Mouse (Mus musculus) megakaryocyte-erythroid progenitor cell, adult 5-6 weeks (primary cell): ENCODE results near the gene Vpreb1. TPM values are rescaled to one million over a fixed set of nuclear protein-coding genes. Genes with fewer than 3 reads are reported as not detected.
A peak's percentile ranks its signal among the peaks of the same experiment; 100 is the strongest.
"Not testable (repeated sequence)": the region's sequence is repeated elsewhere in the genome, so short reads cannot be mapped to it uniquely, and the experiment has no call there.

Source experiments
- ATAC-seq: replicated peaks from 2 replicates; pipeline ENCODE4 v1.8.0; 2016; ENCODE audit warnings: mild to moderate bottlenecking, inconsistent platforms; ENCODE audit not compliant: severe bottlenecking, poor library complexity, low FRiP score, low TSS enrichment
- total RNA-seq, 2 experiments: library from RNA; stranded (forward) in 1 of 2; stranded (reverse) in 1 of 2; fragments of 200-1000, 215-1000 nt in 1 of 2; fragments of >200 nt in 1 of 2; fragmentation: Nextera tagmentation in 1 of 2; gene quantifications; 2 replicates each; pipeline ENCODE4 v1.2.3; 2014 to 2017

Gene Vpreb1
- total RNA-seq, 2 experiments from 2014 or later, result 70.5 TPM; not detected in 1

DNA sequence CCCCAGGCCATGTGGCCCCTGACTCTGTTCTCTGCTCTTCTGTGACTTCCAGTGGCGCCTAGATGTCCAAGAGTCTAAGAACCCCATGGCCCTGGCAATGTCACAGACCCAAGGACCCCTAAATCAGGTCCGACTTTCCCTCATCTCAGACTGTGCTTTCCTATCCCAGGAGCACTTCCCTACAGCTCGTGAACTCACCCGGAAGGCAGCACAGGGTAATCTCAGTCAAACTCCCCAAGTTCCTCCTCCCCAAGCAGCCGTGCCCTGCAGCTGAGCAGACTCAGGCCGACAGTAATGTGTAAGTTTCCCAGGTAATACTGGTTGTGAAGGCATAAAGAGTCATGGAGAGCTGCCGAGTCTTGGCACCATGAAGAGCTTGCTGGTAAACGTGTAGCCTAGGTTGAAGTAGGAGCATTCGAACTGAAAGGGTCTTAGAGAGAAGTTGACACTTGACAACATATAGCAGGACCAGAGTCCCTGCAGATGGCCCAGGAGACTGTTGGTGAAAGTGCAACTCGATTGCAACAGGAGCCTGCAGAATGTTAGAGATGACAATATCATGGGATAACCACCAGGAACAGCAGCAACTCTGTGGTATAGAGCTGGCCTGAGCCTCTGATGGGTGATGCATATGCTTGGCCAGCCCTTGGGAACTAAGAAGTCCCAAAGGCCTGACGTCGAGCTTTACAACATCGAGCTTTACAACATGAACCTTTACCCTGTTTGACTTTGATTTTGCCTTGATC lies 13.7 kb downstream of the Vpreb1 start:
- no peak for ATAC-seq

DNA sequence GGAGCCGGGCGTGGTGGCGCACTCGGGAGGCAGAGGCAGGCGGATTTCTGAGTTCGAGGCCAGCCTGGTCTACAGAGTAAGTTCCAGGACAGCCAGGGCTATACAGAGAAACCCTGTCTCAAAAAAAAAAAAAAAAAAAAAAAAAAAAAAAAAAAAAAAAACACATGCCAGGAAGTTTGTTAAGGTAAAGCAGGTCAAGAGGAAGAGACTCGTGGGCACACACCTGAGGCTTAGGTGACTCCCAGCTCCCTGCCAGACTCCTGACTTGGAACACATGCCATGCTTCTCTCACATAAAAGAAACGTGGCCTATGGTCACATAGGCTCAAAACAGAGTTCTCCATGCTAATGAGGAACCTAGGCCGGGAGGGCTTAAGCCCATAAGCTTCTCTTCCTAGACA lies 14.6 kb downstream of the Vpreb1 start:
- not testable (repeated sequence) for ATAC-seq

DNA sequence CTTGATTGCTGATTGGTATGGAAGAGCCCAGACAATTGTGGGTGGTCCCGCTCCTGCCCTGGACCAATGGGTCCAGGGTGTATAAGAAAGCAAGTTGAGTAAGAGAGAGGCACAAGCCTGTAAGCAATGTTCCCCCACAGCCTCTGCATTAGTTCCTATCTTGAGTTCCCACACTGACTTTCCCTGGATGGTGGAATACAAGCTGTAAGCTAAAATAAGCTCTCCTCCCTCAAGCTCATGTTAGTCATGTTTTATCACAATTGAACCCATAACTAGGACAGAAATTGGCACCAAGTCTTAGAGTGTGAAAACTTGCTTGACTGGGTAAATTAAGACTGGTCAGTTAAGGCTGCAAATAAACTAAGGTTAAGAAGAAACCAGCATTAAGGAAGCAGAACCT lies 15.1 kb downstream of the Vpreb1 start:
- no peak for ATAC-seq

DNA sequence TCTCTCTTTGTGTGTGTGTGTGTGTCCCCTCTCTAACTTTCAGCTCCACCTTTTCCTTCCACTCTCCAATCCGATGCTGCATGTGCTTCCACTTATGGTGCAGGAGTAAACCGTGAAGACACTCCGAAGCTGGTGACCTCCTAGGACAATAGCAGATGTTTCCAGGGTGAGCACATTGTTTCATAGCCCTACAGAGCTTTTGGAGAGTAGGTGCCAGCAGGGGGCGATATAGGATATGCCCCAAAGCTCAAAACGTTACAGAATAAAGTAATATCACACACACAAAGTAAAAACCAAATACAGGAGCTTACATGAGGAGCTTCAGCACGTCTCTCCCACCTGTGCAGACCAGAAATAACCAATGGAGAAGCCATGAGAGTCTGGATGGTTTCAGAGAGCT lies 15.8 kb downstream of the Vpreb1 start:
- ATAC-seq, result peak; percentile 79

DNA sequence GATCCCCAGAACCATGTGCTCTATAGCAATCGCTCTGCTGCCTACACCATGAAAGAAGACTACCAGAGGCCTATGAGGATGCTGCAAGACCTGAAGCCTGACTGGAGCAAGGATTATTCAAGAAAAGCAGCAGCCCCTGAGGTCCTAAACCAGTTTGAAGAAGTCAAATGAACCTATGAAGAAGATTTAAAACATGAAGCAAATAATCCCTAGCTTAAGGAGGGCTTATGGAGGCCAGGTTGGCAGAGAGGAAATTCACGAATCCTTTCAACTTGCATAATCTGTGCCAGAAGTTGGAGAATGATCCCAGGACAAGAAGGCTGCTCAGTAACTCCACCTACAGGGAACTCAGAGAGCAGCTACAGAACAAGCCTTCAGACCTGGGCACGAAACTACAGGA lies 18.2 kb downstream of the Vpreb1 start:
- ATAC-seq, result no peak

DNA sequence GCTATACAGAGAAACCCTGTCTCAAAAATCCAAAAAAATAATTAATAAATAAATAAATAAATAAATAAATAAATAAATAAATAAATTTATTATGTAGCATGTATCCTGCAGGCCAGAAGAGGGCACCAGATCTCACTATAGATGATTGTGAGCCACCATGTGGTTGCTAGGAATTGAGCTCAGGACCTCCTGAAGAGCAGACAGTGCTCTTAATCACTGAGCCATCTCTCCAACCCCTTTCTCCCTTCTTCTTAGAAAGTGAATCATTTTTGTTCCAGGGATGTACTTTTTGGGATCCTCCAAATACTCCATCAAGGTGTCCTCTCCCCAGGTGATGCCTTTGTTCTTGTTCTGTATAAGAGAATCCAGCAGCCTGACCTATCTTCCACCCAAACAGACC lies 21.4 kb downstream of the Vpreb1 start:
- no peak for ATAC-seq

DNA sequence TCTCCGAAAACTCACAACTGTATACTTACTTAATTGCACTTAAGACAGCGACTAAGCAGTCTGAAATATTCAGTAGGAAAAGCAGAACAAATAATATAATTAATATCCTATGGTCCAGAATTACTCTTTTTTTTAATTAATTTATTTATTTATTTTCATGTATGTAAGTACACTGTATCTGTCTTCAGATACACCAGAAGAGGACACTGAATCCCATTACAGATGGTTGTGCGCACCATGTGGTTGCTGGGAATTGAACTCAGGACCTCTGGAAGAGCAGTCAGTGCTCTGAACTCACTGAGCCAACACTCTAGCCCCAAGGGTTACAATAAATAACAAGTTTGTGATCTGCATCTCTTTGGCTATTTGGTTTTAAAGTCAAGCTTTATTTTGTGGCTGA lies 41.0 kb downstream of the Vpreb1 start:
- no peak for ATAC-seq

DNA sequence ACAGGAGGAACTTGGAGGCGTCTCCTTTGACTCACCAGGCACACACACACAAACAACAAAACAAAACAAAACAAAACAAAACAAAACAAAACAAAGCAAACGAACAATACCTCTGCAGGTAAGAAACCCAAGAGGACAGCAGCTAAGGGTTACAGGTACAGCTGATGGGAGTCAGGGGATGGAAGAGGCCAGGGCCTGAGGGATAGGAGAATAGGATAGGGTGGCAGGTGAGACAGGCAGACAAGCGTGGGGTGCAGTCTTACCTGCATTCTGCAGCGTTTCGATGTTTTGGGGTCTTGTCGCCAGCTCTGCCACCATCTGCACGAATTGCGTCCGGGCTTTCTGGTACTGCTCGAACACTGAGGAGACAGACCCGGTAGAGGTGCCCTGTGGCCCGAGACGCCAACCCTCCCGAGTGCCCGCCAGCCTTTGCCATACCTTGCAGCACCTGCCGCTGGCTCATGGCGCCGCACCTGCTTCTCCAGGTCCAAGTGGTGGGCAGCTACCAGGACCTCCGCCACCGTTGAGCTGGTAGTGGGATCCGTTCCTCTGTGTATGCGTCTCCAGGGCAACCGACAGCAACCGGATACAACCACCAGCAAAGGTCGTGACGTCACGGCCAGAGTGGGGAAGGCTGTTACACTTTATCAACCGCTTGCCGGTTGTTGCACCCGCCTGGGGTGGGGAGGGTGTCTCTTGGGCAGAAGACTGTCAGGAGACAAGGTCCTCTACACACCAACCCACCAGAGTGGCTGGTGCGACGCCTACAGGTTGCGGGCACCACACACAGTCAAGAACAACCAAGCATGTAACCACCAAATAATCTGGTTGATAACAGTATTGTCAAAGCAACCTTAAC lies 41.7 kb downstream of the Vpreb1 start, which contains the start of gene Spag6l:
TSS of gene Spag6l (minus strand) at position 700 of the 859 bp plus-strand sequence.
- peak; percentile 100 for ATAC-seq

DNA sequence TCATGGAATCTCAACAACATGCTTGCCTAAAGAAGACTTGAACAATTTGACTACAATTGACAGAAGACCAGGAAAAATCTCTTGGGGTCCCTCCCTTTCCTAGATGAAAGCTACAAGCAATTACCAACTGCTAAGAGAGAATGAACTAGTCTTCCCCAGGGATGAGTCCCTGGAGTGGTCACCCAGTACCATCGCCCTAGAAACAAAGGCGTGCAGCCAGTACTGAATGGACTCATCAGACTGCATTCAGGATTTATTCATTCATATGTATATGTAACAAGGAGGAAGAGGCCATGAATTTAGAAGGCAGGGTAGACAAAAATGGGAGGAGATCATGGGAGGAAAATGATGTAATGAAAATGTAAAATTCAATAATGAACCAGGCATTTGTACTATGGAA lies 44.4 kb downstream of the Vpreb1 start:
- no peak for ATAC-seq

DNA sequence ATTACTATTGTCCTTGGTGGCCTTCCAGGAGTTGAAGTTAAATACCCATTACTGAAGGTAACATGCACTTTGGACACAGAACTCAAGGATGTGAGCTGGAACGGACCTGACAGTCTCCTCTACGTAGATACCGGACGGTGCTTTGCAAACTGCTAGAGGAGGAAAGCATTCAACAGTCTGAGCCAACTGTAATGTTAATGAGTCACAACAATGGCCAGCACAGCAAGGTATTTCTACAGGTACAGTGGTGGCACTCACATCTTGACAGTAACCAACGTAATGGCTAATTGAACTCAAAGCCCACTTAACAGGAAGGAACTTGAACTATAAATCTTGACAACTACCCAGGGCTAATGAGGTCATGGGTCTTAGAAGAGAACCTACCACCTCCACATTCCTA lies 45.2 kb downstream of the Vpreb1 start:
- no peak for ATAC-seq

Other genes with a start within 250 kb of the Vpreb1 start
- gene Olfr19, start 194.4 kb downstream of the Vpreb1 start, total RNA-seq (2014; fragmentation: Nextera tagmentation), result not detected in 2 replicates
- not detected in 2 replicates for gene Olfr19, start 194.4 kb downstream of the Vpreb1 start, total RNA-seq (2017)
- 1.4 and 1.6 TPM in 2 replicates for gene Spag6l, start 41.4 kb downstream of the Vpreb1 start, total RNA-seq (2014; fragmentation: Nextera tagmentation)
- 1.1 and 4.2 TPM in 2 replicates for gene Spag6l, start 41.4 kb downstream of the Vpreb1 start, total RNA-seq (2017)
- gene Igll1, start 6.9 kb downstream of the Vpreb1 start, total RNA-seq (2014; fragmentation: Nextera tagmentation), result 1.0 and 71.4 TPM in 2 replicates
- gene Igll1, start 6.9 kb downstream of the Vpreb1 start, total RNA-seq (2017), result 3.1 TPM in 1 of 2 replicates, not detected in the other
- gene Top3b, start 107 bp downstream of the Vpreb1 start, total RNA-seq (2014; fragmentation: Nextera tagmentation), result 123 and 133 TPM in 2 replicates
- 58.7 and 59.0 TPM in 2 replicates for gene Top3b, start 107 bp downstream of the Vpreb1 start, total RNA-seq (2017)
- gene Ppm1f, start 25.6 kb upstream of the Vpreb1 start, total RNA-seq (2014; fragmentation: Nextera tagmentation), result 6.5 and 6.7 TPM in 2 replicates
- gene Ppm1f, start 25.6 kb upstream of the Vpreb1 start, total RNA-seq (2017), result 10.1 and 12.1 TPM in 2 replicates
- gene Mapk1, start 112.5 kb upstream of the Vpreb1 start, total RNA-seq (2014; fragmentation: Nextera tagmentation), result 118 and 181 TPM in 2 replicates
- gene Mapk1, start 112.5 kb upstream of the Vpreb1 start, total RNA-seq (2017), result 140 and 154 TPM in 2 replicates
- 2.3 and 3.0 TPM in 2 replicates for gene Ypel1, start 198.9 kb upstream of the Vpreb1 start, total RNA-seq (2014; fragmentation: Nextera tagmentation)
- 1.7 TPM in 1 of 2 replicates, not detected in the other for gene Ypel1, start 198.9 kb upstream of the Vpreb1 start, total RNA-seq (2017)
- 74.1 and 94.8 TPM in 2 replicates for gene Ppil2, start 240.4 kb upstream of the Vpreb1 start, total RNA-seq (2014; fragmentation: Nextera tagmentation)
- gene Ppil2, start 240.4 kb upstream of the Vpreb1 start, total RNA-seq (2017), result 81.5 and 99.2 TPM in 2 replicates